Mouse (Mus musculus) lung, embryonic 15.5 days (tissue): Measurements from ENCODE around the gene Sec63. TPM values are rescaled to one million over a fixed set of nuclear protein-coding genes. Genes with fewer than 3 reads are reported as not detected.

Source experiments
- ATAC-seq: fragments of 200-750 bp; cut with Nextera tagmentation; 2 replicates; pipeline ENCODE4 v1.8.0; 2017; ENCODE audit warnings: moderate number of reproducible peaks, borderline replicate concordance; ENCODE audit not compliant: low FRiP score, low TSS enrichment; ENCODE audit errors: extremely low read depth
- H3K27ac ChIP-seq: fragments of 300-500 bp; sonication (generic); 2 replicates; pipeline ENCODE4 v1.5.1; 2015; ENCODE audit warnings: moderate library complexity, mild to moderate bottlenecking, inconsistent platforms
- H3K27me3 ChIP-seq: fragments of 300-500 bp; sonication (generic); 2 replicates; pipeline ENCODE4 v1.6.1; 2015; ENCODE audit warnings: inconsistent platforms
- H3K36me3 ChIP-seq: fragments of 300-500 bp; sonication (generic); 2 replicates; pipeline ENCODE4 v1.6.1; 2015; ENCODE audit warnings: inconsistent platforms
- H3K4me1 ChIP-seq: fragments of 300-500 bp; sonication (generic); 2 replicates; pipeline ENCODE4 v1.6.1; 2015; ENCODE audit warnings: inconsistent platforms
- H3K4me2 ChIP-seq: fragments of 300-500 bp; sonication (generic); 2 replicates; pipeline ENCODE4 v1.6.1; 2015; ENCODE audit warnings: inconsistent platforms, mild to moderate bottlenecking, moderate library complexity
- H3K4me3 ChIP-seq: fragments of 300-500 bp; sonication (generic); 2 replicates; pipeline ENCODE4 v1.5.1; 2015; ENCODE audit warnings: mild to moderate bottlenecking, inconsistent platforms
- H3K9ac ChIP-seq: fragments of 300-500 bp; sonication (generic); 2 replicates; pipeline ENCODE4 v1.6.1; 2015; ENCODE audit warnings: inconsistent platforms
- H3K9me3 ChIP-seq: fragments of 300-500 bp; sonication (generic); 2 replicates; pipeline ENCODE4 v1.6.1; 2016; ENCODE audit warnings: inconsistent platforms
- WGBS: fragments of 180-500 bp; shearing (Covaris S2); methylation state at CpG from one replicate; pipeline ENCODE4 v1.1.7; 2015; 5-methylcytosine and 5-hydroxymethylcytosine counted together
- polyA plus RNA-seq: library from polyadenylated mRNA; unstranded; fragments of >200 nt; fragmentation: Nextera tagmentation; extraction: Ambion mirVana; gene quantifications from 2 replicates; pipeline ENCODE4 v1.2.1, GENCODE M21; 2015

Gene Sec63
- polyA plus RNA-seq, 1 experiment from 2014 or later, result 20.7 TPM

DNA sequence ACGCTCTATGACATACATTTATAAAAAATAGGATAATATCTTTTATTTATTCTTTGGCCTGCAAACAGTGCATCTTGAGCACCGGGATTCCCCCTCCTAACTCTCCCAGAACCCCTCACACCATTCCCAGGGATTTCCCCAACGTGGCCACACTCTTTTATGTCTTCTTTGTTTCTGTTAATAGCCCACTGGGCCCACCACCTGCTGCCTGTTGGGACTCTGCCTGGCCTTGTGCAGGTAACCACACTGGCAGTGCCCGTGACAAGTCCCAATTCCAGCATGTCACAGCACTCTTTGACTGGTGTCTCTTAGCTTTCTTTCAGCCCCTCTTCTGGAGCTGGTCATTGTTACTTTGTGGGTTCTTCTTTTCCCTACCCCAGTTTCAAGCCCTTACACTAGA, 93.5 kb downstream of the Sec63 start:
- 51% methylated on average over 4 of the region's 4 CpGs for WGBS
- Histone ChIP-seq H3K27ac (no peak overlapping the region), H3K4me2 (no peak overlapping the region), H3K9me3 (no peaks in the 10 kb centered on the region), H3K4me3 (no peak overlapping the region), H3K4me1 (0 out of 2 replicates have a peak, but pooled peaks cover 4% of the 10 kb centered on the region), H3K9ac (no peak overlapping the region), H3K27me3 (no peaks in the 10 kb centered on the region), H3K36me3 (no peaks in the 10 kb centered on the region)
- ATAC-seq, result no peak

DNA sequence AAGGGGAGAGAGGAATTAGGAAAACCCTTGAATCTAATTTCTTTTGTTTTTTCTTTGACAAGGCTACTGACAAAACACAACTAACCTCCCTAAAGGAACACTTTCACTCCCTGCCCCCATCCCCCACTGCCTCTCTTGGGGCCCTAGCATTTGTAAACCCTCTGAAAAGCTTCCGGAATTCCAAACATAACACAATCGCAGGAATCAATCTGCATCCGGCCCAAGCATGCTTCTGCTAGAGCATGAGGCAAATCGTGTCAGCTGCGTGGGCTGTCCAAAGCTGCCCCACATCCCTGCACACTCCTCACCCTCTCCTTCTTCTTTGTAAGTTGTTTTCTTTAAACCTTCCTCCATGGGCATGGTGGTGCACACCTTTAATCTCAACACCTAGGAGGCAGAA, 94.0 kb downstream of the Sec63 start:
- Histone ChIP-seq H3K4me3 (no peak overlapping the region), H3K36me3 (no peaks in the 10 kb centered on the region), H3K27ac (no peak overlapping the region), H3K9me3 (no peaks in the 10 kb centered on the region), H3K4me1 (peaks cover 7% of the 10 kb centered on the region; the same call in 1 of the 2 replicates), H3K27me3 (no peaks in the 10 kb centered on the region), H3K4me2 (no peak overlapping the region), H3K9ac (no peak overlapping the region)
- ATAC-seq, result peak; percentile 79; the same call in 1 of the 2 replicates
- WGBS, result 11% methylated on average over 5 of the region's 5 CpGs

DNA sequence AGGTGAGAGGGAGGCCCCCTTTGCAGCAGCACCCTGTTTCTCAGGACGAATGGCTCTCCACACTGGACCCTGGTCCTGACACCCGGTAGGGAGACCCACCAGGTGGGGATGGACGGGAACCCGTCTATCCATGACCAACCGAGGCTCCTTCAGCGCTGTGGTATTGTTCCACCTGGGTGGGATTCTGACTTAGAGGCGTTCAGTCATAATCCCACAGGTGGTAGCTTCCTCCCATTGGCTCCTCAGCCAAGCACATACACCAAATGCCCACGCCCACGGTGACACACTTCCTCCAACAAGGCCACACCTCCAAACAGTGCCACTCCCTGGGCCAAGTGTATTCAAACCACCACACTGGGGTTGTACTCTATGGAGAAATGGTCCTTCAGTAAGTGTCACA, 95.3 kb downstream of the Sec63 start:
- no peak for ATAC-seq
- 97% methylated on average over 9 of the region's 9 CpGs for WGBS
- Histone ChIP-seq H3K4me1 (peaks cover 7% of the 10 kb centered on the region; the same call in 1 of the 2 replicates), H3K4me2 (no peak overlapping the region), H3K9me3 (no peaks in the 10 kb centered on the region), H3K4me3 (no peak overlapping the region), H3K9ac (no peak overlapping the region), H3K27ac (no peak overlapping the region), H3K27me3 (peaks cover 4% of the 10 kb centered on the region; the same call in 1 of the 2 replicates), H3K36me3 (no peaks in the 10 kb centered on the region)

DNA sequence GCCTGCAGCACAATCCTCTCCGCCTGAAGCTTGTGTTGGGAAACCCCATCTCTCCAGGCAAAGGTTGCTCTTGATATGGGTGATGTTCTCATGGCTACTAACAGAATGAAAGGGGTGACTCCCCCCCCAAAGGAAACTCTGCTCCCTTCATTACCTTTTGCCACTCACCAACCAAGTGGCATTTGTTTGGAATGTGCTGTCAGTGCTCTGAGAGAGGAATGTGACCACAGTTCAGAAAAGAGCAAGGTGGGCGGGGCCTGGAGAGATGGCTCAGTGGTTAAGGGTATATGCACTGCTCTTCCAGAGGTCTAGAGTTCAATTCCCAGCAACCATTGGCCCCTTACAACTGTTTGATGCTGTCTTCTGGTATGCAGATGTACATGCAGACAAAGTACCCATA, 95.7 kb downstream of the Sec63 start:
- H3K27me3 ChIP-seq, result peaks cover 4% of the 10 kb centered on the region; the same call in 1 of the 2 replicates
- H3K9ac ChIP-seq, result no peak overlapping the region
- no peak overlapping the region for H3K4me2 ChIP-seq
- 92% methylated on average over 2 of the region's 2 CpGs for WGBS
- no peaks in the 10 kb centered on the region for H3K9me3 ChIP-seq
- H3K4me3 ChIP-seq, result no peak overlapping the region
- peaks cover 7% of the 10 kb centered on the region; the same call in 1 of the 2 replicates for H3K4me1 ChIP-seq
- H3K27ac ChIP-seq, result no peak overlapping the region
- no peak for ATAC-seq
- H3K36me3 ChIP-seq, result no peaks in the 10 kb centered on the region

DNA sequence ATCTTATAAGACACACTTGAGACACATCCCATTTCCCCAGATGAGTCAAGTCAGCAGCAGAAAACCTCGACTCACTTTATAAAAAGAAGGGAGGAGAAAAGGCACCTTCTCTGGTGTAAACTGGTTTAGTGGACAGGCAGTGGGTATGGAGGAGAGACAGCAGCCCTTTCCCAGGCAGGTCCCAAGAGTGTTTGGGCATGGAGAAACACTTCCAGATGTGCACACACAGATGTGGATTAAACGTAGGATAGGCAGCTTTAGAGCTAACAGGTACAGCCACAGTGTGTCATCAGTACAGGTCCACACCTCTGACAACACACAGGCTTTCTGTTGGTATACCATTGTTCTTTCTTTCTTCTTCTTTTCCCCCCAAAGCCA, 98.5 kb downstream of the Sec63 start:
- H3K9me3 ChIP-seq, result no peaks in the 10 kb centered on the region
- 52% methylated on average over 2 of the region's 2 CpGs for WGBS
- H3K9ac ChIP-seq, result no peak overlapping the region
- ATAC-seq, result no peak
- no peak overlapping the region for H3K27ac ChIP-seq
- no peak overlapping the region for H3K4me2 ChIP-seq
- no peaks in the 10 kb centered on the region for H3K36me3 ChIP-seq
- peaks cover 24% of the 10 kb centered on the region for H3K4me1 ChIP-seq
- peaks cover 8% of the 10 kb centered on the region for H3K27me3 ChIP-seq
- H3K4me3 ChIP-seq, result no peak overlapping the region

DNA sequence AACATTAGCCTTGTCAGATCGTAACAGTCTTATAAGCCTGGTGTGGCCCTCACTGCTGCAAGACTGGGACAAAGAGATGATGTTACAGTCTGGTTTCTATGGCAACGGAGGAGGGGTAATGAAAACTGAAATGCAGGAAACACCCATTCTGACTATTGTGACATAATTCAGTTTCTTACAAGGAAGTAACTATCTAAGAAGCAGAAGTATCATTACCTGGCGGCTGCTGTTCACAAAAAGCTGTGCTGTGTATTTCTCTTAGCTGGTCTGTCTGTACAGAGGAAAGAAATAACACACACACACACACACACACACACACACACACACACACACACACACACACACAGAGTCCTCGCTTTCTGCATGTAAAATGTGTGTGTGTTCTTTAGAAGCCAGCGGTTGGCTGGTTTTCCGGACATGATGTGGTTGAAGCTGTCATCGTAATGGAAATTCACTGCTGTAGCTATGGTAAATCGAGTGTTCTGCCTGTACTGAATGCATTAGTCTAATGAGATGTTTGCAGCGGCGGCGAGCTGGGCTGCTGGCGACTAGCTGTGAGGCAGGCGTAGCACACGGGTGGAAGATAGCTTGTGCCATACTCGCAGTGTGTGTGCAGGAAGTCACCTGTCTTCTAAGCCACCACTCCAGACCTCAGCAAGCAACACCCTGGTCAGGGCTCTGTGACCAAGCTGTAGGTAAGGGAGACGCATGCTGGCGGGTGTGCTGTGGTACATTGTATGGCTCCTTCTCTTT, 99.0 kb downstream of the Sec63 start, which contains the start of gene Scml4:
Scml4 (plus strand) TSS at position 212 of the 753 bp plus-strand sequence.
- H3K9me3 ChIP-seq, result no peaks in the 10 kb centered on the region
- 48% methylated on average over 17 of the region's 17 CpGs for WGBS
- no peaks in the 10 kb centered on the region for H3K36me3 ChIP-seq
- no peak within 1 kb of the TSS for H3K4me3 ChIP-seq
- no peak within 1 kb of the TSS for H3K9ac ChIP-seq
- peak within 1 kb of the TSS; percentile 15; the same call in 1 of the 2 replicates for H3K4me2 ChIP-seq
- peaks cover 8% of the 10 kb centered on the region for H3K27me3 ChIP-seq
- H3K4me1 ChIP-seq, result peaks cover 25% of the 10 kb centered on the region
- H3K27ac ChIP-seq, result no peak within 1 kb of the TSS
- ATAC-seq, result no peak

DNA sequence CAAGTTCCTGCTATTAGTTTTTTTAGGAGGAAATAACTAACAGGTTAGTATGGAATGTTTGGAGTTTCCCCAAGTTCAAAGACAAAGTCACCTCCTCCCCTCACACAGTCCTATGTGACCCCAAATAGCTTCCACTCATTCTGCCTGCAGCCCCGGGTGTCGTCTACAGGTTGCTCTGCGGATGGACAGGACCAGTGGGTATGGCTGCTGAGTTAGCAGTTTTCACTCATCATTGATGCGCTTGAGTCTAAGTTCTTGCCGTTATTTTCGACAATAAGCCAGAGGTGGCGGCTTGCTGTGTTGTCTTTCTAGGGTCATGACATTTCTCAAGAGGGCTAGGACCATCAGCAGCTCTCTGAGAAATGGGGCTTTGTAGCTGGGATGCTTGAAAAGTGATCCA, 100.2 kb downstream of the Sec63 start:
- no peak for ATAC-seq
- Histone ChIP-seq H3K9ac (no peak overlapping the region), H3K4me2 (no peak overlapping the region), H3K27me3 (peaks cover 11% of the 10 kb centered on the region), H3K27ac (no peak overlapping the region), H3K4me3 (no peak overlapping the region), H3K4me1 (peaks cover 25% of the 10 kb centered on the region), H3K36me3 (no peaks in the 10 kb centered on the region), H3K9me3 (no peaks in the 10 kb centered on the region)
- 76% methylated on average over 7 of the region's 7 CpGs for WGBS

DNA sequence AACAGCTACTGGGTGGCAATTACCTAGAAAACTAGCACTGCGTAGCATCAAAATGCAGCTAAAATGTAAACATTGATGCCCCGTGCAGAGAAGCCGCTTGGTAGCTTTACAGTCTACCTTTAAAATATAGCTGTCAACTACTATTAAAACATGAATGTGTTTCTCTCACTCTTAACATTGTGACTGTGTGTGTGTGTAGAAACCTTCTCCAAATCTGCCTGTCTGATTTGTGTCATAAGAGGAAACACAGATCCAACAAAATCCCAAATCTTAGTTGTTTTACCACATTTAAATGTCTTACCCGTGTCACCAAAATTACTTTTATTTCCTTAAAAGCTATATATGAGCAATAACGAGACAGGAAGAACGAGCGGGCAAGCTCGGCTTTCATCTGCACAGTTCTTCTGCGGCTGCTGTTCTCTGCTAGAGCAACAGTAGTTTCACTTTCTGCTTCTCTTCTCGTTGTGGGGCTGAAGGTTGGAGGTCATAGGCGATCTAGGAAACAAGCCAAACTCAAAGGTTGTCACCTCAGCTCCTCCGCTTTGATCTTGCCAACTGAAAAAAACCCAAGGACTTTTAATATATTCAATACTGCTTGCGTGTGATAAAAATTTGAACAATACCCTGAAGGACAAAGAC, 100.9 kb downstream of the Sec63 start:
- ATAC-seq, result no peak

DNA sequence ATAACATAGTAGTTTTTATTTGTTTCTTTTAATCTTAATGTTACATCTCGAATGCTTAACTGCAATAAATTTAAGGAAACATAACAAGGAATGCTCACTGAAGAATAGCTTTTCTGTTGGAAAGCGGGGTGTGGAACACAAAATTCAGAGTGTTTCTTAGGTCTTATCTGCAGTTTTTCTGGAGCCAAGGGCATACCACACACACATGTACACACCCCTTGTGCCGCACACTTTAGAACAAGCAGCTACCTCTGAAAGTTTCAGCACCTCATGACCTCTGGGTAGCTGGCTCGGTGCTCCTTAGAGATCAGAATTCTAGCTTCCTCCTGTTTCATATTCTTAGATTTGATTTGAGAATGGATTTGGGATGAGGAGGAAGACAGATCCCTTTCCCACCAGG, 101.5 kb downstream of the Sec63 start:
- no peak overlapping the region for H3K9ac ChIP-seq
- H3K4me2 ChIP-seq, result no peak overlapping the region
- peaks cover 25% of the 10 kb centered on the region for H3K4me1 ChIP-seq
- H3K36me3 ChIP-seq, result no peaks in the 10 kb centered on the region
- 61% methylated on average over 4 of the region's 4 CpGs for WGBS
- peaks cover 11% of the 10 kb centered on the region for H3K27me3 ChIP-seq
- H3K4me3 ChIP-seq, result no peak overlapping the region
- no peak overlapping the region for H3K27ac ChIP-seq
- H3K9me3 ChIP-seq, result no peaks in the 10 kb centered on the region
- no peak for ATAC-seq

More for the DNA sequence above, 100.9 kb downstream of the Sec63 start:
- 43% methylated on average over 13 of the region's 13 CpGs for WGBS
- Histone ChIP-seq H3K4me1 (peaks cover 25% of the 10 kb centered on the region), H3K27me3 (peaks cover 11% of the 10 kb centered on the region), H3K27ac (no peak overlapping the region), H3K9me3 (no peaks in the 10 kb centered on the region), H3K9ac (no peak overlapping the region), H3K36me3 (no peaks in the 10 kb centered on the region), H3K4me2 (peak overlapping the region; percentile 34), H3K4me3 (0 out of 2 replicates have a peak overlapping the region, but pooled peaks have one; percentile 4)

DNA sequence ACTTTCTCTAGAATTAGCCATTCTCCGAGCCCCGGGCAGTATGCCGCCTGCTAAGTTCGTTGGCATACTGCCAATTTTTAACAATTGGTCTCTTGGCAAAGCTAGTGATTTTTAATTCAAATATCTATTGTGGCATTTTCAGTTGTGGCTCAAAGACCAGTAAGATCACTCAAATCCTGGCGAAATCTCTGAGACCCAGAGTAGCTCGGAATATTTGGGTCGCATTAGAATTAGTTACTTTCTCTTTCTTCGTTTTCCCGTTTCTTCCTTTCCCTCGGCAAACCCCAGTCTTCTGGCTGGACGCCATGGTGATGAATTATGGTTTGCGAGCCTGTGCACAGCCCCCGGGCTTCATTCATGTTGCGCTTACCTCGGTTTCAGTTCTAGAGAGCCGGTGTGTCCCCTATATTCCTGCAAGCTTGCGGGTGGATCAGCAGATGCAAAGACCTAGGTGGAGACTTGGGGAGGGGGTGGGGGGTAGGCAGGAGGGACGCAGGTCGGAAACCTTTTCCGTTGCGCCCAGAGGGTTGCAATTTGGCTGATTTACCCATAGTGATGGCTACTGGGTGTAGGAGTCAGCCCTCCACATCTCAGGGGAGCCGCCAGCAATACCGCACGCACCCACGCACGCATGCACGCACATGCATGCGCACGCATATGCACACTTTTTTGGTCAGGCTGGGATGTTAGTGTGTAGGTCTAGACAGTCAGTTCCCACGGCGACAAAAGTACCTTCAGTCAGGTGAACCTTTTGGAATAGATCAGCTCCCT, 102.5 kb downstream of the Sec63 start:
- peaks cover 11% of the 10 kb centered on the region for H3K27me3 ChIP-seq
- H3K9me3 ChIP-seq, result no peaks in the 10 kb centered on the region
- H3K36me3 ChIP-seq, result no peaks in the 10 kb centered on the region
- H3K4me2 ChIP-seq, result peak overlapping the region; percentile 59
- H3K4me3 ChIP-seq, result peak overlapping the region; percentile 40
- ATAC-seq, result no peak
- no peak overlapping the region for H3K9ac ChIP-seq
- no peak overlapping the region for H3K27ac ChIP-seq
- 27% methylated on average over 31 of the region's 31 CpGs for WGBS
- peaks cover 25% of the 10 kb centered on the region for H3K4me1 ChIP-seq

DNA sequence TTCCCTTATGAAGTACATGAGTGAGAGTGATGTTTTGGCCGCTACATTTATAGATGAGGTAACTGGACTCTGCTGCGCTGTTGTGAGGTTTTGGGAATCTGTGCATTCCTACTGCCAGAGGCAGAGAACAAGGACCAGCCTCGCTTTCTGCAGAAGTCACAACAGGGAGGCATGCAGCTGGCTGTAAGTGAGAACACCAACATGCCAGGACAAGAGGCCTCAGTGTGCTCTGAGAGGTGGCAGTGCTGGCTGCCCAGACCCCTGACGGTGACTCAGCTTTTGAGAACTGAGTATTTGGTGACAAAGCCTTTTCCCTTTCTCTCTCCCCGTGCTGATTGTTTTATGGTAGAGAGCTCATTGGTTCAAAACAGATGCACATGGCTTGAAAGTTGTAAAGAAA, 103.4 kb downstream of the Sec63 start:
- Histone ChIP-seq H3K27me3 (peaks cover 11% of the 10 kb centered on the region), H3K27ac (peak overlapping the region; percentile 18; the same call in 1 of the 2 replicates), H3K4me1 (peaks cover 25% of the 10 kb centered on the region), H3K4me3 (no peak overlapping the region), H3K9me3 (no peaks in the 10 kb centered on the region), H3K36me3 (no peaks in the 10 kb centered on the region), H3K4me2 (peak overlapping the region; percentile 59), H3K9ac (no peak overlapping the region)
- 26% methylated on average over 5 of the region's 5 CpGs for WGBS
- ATAC-seq, result peak; percentile 43; the same call in 1 of the 2 replicates
